9 mouse cellular contexts compared by ENCODE assay signal in genomic region chr16:16526741-16527105, GRCm38 (mm10).
DNase-seq lines count a peak whose midpoint lies in the region; ATAC-seq and TF ChIP-seq lines count a peak whose summit lies in the region.
"Had no signal": no experiment of that assay in that cellular context is flagged by ENCODE, and none has a peak within 500 bp of the region (broad histone marks: within the 10 kb centered on the region; RNA-seq: fewer than 3 reads in every experiment).

No protein-coding gene starts in this region.

- DNase-seq in adrenal gland, postnatal 14 days, result peak; percentile 12
- DNase-seq in adrenal gland, adult 18-20 months (ENCODE audit: low spot score in 2 of 2), result no peak
- DNase-seq in limb, embryonic 10.5 days (ENCODE audit: low spot score), result no peak
- DNase-seq in frontal cortex, adult 2 months (ENCODE audit: extremely low spot score in 1 of 2, low spot score in 1 of 2), result no peak
- DNase-seq in forebrain, postnatal 0 days, result no peak

- ATAC-seq in limb, embryonic 12.5 days (ENCODE audit: insufficient number of reproducible peaks, insufficient read depth, low FRiP score, low TSS enrichment, low read depth), result no peak
- no peak for ATAC-seq in heart, embryonic 16.5 days (replicated peaks; ENCODE audit: extremely low read depth, insufficient read depth, low FRiP score)
- ATAC-seq in forebrain, postnatal 0 days, result no peak

- H3K79me2 ChIP-seq in macrophage (ENCODE audit: inconsistent target), result peaks cover 93% of the 10 kb centered on the region

- H3K36me3 ChIP-seq in limb, embryonic 12.5 days, result no peaks in the 10 kb centered on the region
- no peaks in the 10 kb centered on the region for H3K36me3 ChIP-seq in limb, embryonic 10.5 days
- no peaks in the 10 kb centered on the region for H3K36me3 ChIP-seq in heart, embryonic 16.5 days (ENCODE audit: control insufficient read depth, insufficient read depth)
- H3K36me3 ChIP-seq in macrophage (ENCODE audit: inconsistent target), result no peaks in the 10 kb centered on the region; the same call in 1 of the 2 replicates
- H3K36me3 ChIP-seq in forebrain, postnatal 0 days (ENCODE audit: insufficient read depth), result no peaks in the 10 kb centered on the region

- H3K9ac ChIP-seq in limb, embryonic 12.5 days (replicated peaks), result no peak overlapping the region
- peak overlapping the region; percentile 68 for H3K9ac ChIP-seq in heart, embryonic 16.5 days (ENCODE audit: low read length)
- H3K9ac ChIP-seq in forebrain, postnatal 0 days, result no peak overlapping the region
- H3K9ac ChIP-seq: forebrain, embryonic 13.5 days had no signal

- no peaks in the 10 kb centered on the region for H3K27me3 ChIP-seq in limb, embryonic 12.5 days
- no peaks in the 10 kb centered on the region for H3K27me3 ChIP-seq in limb, embryonic 10.5 days (ENCODE audit: low read depth, poor library complexity, severe bottlenecking)
- H3K27me3 ChIP-seq in heart, embryonic 16.5 days (ENCODE audit: control insufficient read depth, insufficient read depth, low read length), result no peaks in the 10 kb centered on the region
- H3K27me3 ChIP-seq in forebrain, postnatal 0 days (ENCODE audit: insufficient read depth, low read length), result no peaks in the 10 kb centered on the region
- H3K27me3 ChIP-seq: forebrain, embryonic 13.5 days had no signal

- peaks cover 21% of the 10 kb centered on the region for H3K4me1 ChIP-seq in limb, embryonic 12.5 days (replicated peaks)
- peaks cover 11% of the 10 kb centered on the region; the same call in 1 of the 2 replicates for H3K4me1 ChIP-seq in limb, embryonic 10.5 days
- H3K4me1 ChIP-seq in heart, embryonic 16.5 days (ENCODE audit: control insufficient read depth, insufficient read depth, low read length), result peaks cover 26% of the 10 kb centered on the region
- H3K4me1 ChIP-seq in forebrain, postnatal 0 days (ENCODE audit: insufficient read depth), result peaks cover 9% of the 10 kb centered on the region

- no peak overlapping the region for H3K4me2 ChIP-seq in limb, embryonic 12.5 days
- peak overlapping the region; percentile 61 for H3K4me2 ChIP-seq in heart, embryonic 16.5 days (ENCODE audit: low read depth, low read length)
- no peak overlapping the region for H3K4me2 ChIP-seq in forebrain, postnatal 0 days (ENCODE audit: low read depth)
- H3K4me2 ChIP-seq: forebrain, embryonic 13.5 days had no signal

- TF ChIP-seq CTCF in forebrain, postnatal 0 days (IDR thresholded peaks at IDR 0.05; ENCODE audit: low read depth), result no peak

- peak overlapping the region; percentile 42; the same call in 1 of the 2 replicates for H3K27ac ChIP-seq in limb, embryonic 12.5 days
- no peak overlapping the region for H3K27ac ChIP-seq in limb, embryonic 10.5 days
- peak overlapping the region; percentile 69 for H3K27ac ChIP-seq in heart, embryonic 16.5 days (ENCODE audit: low read length)
- H3K27ac ChIP-seq in macrophage, result peak overlapping the region; percentile 98
- H3K27ac ChIP-seq in forebrain, postnatal 0 days (ENCODE audit: low read depth, low read length), result no peak overlapping the region
- H3K27ac ChIP-seq: forebrain, embryonic 13.5 days had no signal

- no peaks in the 10 kb centered on the region for H3K9me3 ChIP-seq in limb, embryonic 12.5 days
- no peaks in the 10 kb centered on the region for H3K9me3 ChIP-seq in limb, embryonic 10.5 days (replicated peaks)
- H3K9me3 ChIP-seq in heart, embryonic 16.5 days (replicated peaks; ENCODE audit: control insufficient read depth, low read length), result no peaks in the 10 kb centered on the region
- no peaks in the 10 kb centered on the region for H3K9me3 ChIP-seq in forebrain, postnatal 0 days (ENCODE audit: low read length)
- H3K9me3 ChIP-seq: forebrain, embryonic 13.5 days had no signal

- no peak overlapping the region for H3K4me3 ChIP-seq in limb, embryonic 12.5 days (replicated peaks)
- no peak overlapping the region for H3K4me3 ChIP-seq in limb, embryonic 10.5 days
- peak overlapping the region; percentile 50 for H3K4me3 ChIP-seq in heart, embryonic 16.5 days (ENCODE audit: low read length)
- peak overlapping the region; percentile 31 for H3K4me3 ChIP-seq in macrophage (ENCODE audit: inconsistent target)
- no peak overlapping the region for H3K4me3 ChIP-seq in forebrain, postnatal 0 days (ENCODE audit: low read depth, low read length)
- H3K4me3 ChIP-seq: forebrain, embryonic 13.5 days had no signal

- 59% methylated on average over 6 of the region's 6 CpGs for WGBS in limb, embryonic 12.5 days
- WGBS in limb, embryonic 10.5 days, result 83% methylated on average over 6 of the region's 6 CpGs
- WGBS in heart, embryonic 16.5 days, result 20% methylated on average over 6 of the region's 6 CpGs
- WGBS in macrophage (ENCODE audit: missing documents), result 11% methylated on average over 6 of the region's 6 CpGs
- WGBS in forebrain, postnatal 0 days, result 43% methylated on average over 6 of the region's 6 CpGs

Comparison
In these comparisons a context has a peak if more than half of its experiments do, and no peak if none do; other contexts are left out.
1. H3K27ac ChIP-seq: peak in limb, embryonic 12.5 days (single experiment), heart, embryonic 16.5 days (single experiment) and macrophage (single experiment); none in limb, embryonic 10.5 days (single experiment) and forebrain, postnatal 0 days (single experiment).
2. H3K4me3 ChIP-seq: peak in heart, embryonic 16.5 days (single experiment) and macrophage (single experiment); none in limb, embryonic 12.5 days (single experiment), limb, embryonic 10.5 days (single experiment) and forebrain, postnatal 0 days (single experiment).